Comparison of ENCODE assay signal across 35 mouse cellular contexts in the genomic region with DNA sequence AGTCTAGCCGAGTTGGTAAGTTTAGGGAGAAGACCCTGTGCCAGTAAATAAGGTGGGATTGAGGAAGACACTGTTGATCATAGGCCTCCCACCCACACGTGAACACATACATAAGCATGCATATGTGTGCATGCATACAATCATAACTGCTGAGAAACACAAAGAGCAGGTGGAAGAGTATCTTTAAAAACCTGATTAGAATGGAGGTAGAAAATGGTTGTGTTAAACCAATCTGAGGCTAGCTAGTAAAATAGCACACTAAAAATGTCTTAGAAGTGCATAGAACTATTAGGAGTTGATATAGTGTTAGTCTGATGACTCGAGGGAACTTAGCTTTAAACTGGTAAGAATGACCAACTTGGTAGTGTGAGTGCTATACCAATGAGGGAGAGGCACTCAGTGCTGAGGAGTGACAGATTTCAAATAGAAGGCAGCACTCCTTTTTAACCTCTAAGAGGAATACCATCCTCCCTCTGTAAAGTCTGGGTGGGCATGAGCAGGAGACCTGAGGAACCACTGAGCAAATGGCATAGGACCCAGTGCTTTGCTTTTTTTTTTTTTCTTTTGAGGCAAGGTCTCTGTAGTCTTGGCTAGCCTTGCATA.
"Had no signal": no experiment of that assay in that cellular context is flagged by ENCODE, and none has a peak within 500 bp of the region (broad histone marks: within the 10 kb centered on the region; RNA-seq: fewer than 3 reads in every experiment).

No protein-coding gene starts in this region.

- H3K27me3 ChIP-seq: heart, embryonic 12.5 days; heart, embryonic 13.5 days; heart, embryonic 15.5 days; hindbrain, embryonic 12.5 days; hindbrain, embryonic 13.5 days; hindbrain, embryonic 15.5 days; intestine, embryonic 15.5 days; kidney, embryonic 15.5 days had no signal

- H3K9me3 ChIP-seq: heart, embryonic 12.5 days; heart, embryonic 13.5 days; heart, embryonic 15.5 days; hindbrain, embryonic 10.5 days; hindbrain, embryonic 12.5 days; hindbrain, embryonic 13.5 days; hindbrain, embryonic 15.5 days; intestine, embryonic 15.5 days; kidney, embryonic 15.5 days had no signal

- H3K4me2 ChIP-seq: heart, embryonic 11.5 days; heart, embryonic 12.5 days; heart, embryonic 13.5 days; heart, embryonic 15.5 days; hindbrain, embryonic 12.5 days; hindbrain, embryonic 13.5 days; hindbrain, embryonic 14.5 days; hindbrain, embryonic 15.5 days; intestine, embryonic 15.5 days; kidney, embryonic 15.5 days had no signal

- H3K4me1 ChIP-seq: heart, embryonic 15.5 days; hindbrain, embryonic 12.5 days; hindbrain, embryonic 13.5 days; hindbrain, embryonic 15.5 days; intestine, embryonic 15.5 days; kidney, embryonic 15.5 days had no signal

- H3K9ac ChIP-seq: heart, embryonic 12.5 days; heart, embryonic 13.5 days; heart, embryonic 15.5 days; hindbrain, embryonic 12.5 days; hindbrain, embryonic 13.5 days; hindbrain, embryonic 14.5 days; hindbrain, embryonic 15.5 days; intestine, embryonic 15.5 days; kidney, embryonic 15.5 days had no signal

- DNase-seq: heart, postnatal 10 days; heart, postnatal 14 days; heart, postnatal 36 days; heart, postnatal 4 days; kidney, adult 11 months; kidney, adult 18-20 months; kidney, adult 2 months; kidney, adult 8-10 months; kidney, adult 9 months; kidney, postnatal 10 days; kidney, postnatal 14 days; kidney, postnatal 25 days; kidney, postnatal 36 days; kidney, postnatal 4 days; layer of hippocampus, adult 9-11 months; layer of hippocampus, postnatal 36 days had no signal

- ATAC-seq: hindbrain, embryonic 16.5 days; hindbrain, postnatal 0 days; inflammation-experienced regulatory T-cells, adult 6 months; intestine, embryonic 15.5 days; intestine, embryonic 16.5 days; intestine, postnatal 0 days had no signal

- H3K4me3 ChIP-seq: heart, embryonic 12.5 days; heart, embryonic 13.5 days; heart, embryonic 15.5 days; hindbrain, embryonic 10.5 days; hindbrain, embryonic 12.5 days; hindbrain, embryonic 13.5 days; hindbrain, embryonic 15.5 days; intestine, embryonic 15.5 days; kidney, embryonic 15.5 days; layer of hippocampus, adult 2 months; left cerebral cortex, adult 2 months had no signal

- H3K27ac ChIP-seq: heart, embryonic 13.5 days; heart, embryonic 15.5 days; hindbrain, embryonic 10.5 days; hindbrain, embryonic 12.5 days; hindbrain, embryonic 13.5 days; hindbrain, embryonic 14.5 days; hindbrain, embryonic 15.5 days; hindbrain, postnatal 0 days; intestine, embryonic 15.5 days; kidney, embryonic 15.5 days; kidney, postnatal 0 days; layer of hippocampus, adult 2 months; left cerebral cortex, adult 2 months had no signal
